Mouse (Mus musculus): ENCODE data around the gene Dync2li1. TPM values are rescaled to one million over a fixed set of nuclear protein-coding genes. Genes with fewer than 3 reads are reported as not detected.

Gene Dync2li1
- polyA plus RNA-seq, 1 experiment from 2014 or later = 56.9 TPM

GRCm38 (mm10) chr17:84637971-84638370 is 11.7 kb downstream of the Dync2li1 start:
- Histone ChIP-seq H3K4me2 (replicated peaks; ENCODE audit: low read depth, low read length) (no peak overlapping the region), H3K9ac (replicated peaks; ENCODE audit: low read length) (no peak overlapping the region), H3K27ac (ENCODE audit: low read length) (no peak overlapping the region), H3K4me1 (ENCODE audit: insufficient read depth, low read length) (no peaks in the 10 kb centered on the region), H3K36me3 (ENCODE audit: insufficient read depth, low read length) (0 out of 2 replicates have a peak, but pooled peaks cover 3% of the 10 kb centered on the region), H3K27me3 (ENCODE audit: insufficient read depth, low read length) (no peaks in the 10 kb centered on the region), H3K9me3 (ENCODE audit: low read length) (no peaks in the 10 kb centered on the region), H3K4me3 (ENCODE audit: low read length) (no peak overlapping the region)
- WGBS = 95% methylated on average over 6 of the region's 6 CpGs
- no peak for ATAC-seq (ENCODE audit: low FRiP score, low TSS enrichment)

- H3K9ac ChIP-seq (replicated peaks; ENCODE audit: low read length) = no peak overlapping the region
- no peaks in the 10 kb centered on the region for H3K36me3 ChIP-seq (ENCODE audit: insufficient read depth, low read length)
- no peaks in the 10 kb centered on the region for H3K27me3 ChIP-seq (ENCODE audit: insufficient read depth, low read length)
- H3K9me3 ChIP-seq (ENCODE audit: low read length) = no peaks in the 10 kb centered on the region
- 75% methylated on average over 10 of the region's 10 CpGs for WGBS
- peaks cover 5% of the 10 kb centered on the region; the same call in 1 of the 2 replicates for H3K4me1 ChIP-seq (ENCODE audit: insufficient read depth, low read length)
- H3K27ac ChIP-seq (ENCODE audit: low read length) = no peak overlapping the region
- no peak overlapping the region for H3K4me3 ChIP-seq (ENCODE audit: low read length)
- H3K4me2 ChIP-seq (replicated peaks; ENCODE audit: low read depth, low read length) = no peak overlapping the region
- no peak for ATAC-seq (ENCODE audit: low FRiP score, low TSS enrichment)
These were observed 13.6 kb downstream of the Dync2li1 start for GRCm38 (mm10) chr17:84639796-84640378.

DNA sequence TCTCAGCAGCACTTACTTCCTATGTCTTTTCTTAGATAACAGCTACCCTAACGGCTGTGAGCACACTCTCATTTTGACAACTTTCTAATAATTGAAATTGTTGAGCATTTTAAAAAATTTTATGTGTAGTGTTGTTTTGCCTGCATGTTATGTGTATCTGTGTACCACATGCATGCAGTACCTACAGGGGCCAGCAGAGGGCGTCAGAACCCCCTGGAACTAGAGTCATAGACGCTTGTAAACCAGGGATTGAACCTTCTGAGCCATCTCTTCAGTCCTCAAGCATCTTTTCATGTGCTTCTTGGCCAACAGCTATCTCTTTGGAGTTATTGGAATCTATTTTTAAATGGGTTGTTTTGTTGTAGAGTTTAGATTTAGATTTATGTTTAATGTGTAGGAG is 15.6 kb downstream of the Dync2li1 start:
- no peaks in the 10 kb centered on the region for H3K36me3 ChIP-seq (ENCODE audit: insufficient read depth, low read length)
- H3K4me1 ChIP-seq (ENCODE audit: insufficient read depth, low read length) = peaks cover 11% of the 10 kb centered on the region
- no peaks in the 10 kb centered on the region for H3K9me3 ChIP-seq (ENCODE audit: low read length)
- 39% methylated on average over 3 of the region's 3 CpGs for WGBS
- H3K9ac ChIP-seq (replicated peaks; ENCODE audit: low read length) = no peak overlapping the region
- H3K27ac ChIP-seq (ENCODE audit: low read length) = no peak overlapping the region
- no peaks in the 10 kb centered on the region for H3K27me3 ChIP-seq (ENCODE audit: insufficient read depth, low read length)
- no peak overlapping the region for H3K4me2 ChIP-seq (replicated peaks; ENCODE audit: low read depth, low read length)
- ATAC-seq (ENCODE audit: low FRiP score, low TSS enrichment) = no peak
- H3K4me3 ChIP-seq (ENCODE audit: low read length) = no peak overlapping the region

DNA sequence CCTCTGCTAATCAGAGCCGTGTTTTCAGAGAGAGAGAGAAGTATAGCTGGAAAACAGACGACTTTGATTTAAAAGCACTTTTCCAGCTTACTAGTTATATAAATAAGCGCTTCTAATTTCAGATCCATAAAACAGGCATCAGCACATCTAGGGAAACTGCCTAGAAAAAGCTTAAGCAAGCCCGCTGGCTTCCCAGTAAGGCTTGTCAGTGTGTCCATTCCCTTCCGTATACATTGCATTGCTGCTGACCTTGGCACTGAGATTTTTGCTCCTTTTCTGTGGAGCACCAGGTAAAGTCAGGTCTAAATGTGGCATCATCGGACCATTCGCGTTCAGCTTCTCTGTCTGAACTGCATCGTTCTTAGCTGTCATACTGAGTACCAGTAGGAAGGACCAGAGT is 16.0 kb downstream of the Dync2li1 start:
- Histone ChIP-seq H3K4me1 (ENCODE audit: insufficient read depth, low read length) (peaks cover 11% of the 10 kb centered on the region), H3K27me3 (ENCODE audit: insufficient read depth, low read length) (no peaks in the 10 kb centered on the region), H3K4me3 (ENCODE audit: low read length) (no peak overlapping the region), H3K9me3 (ENCODE audit: low read length) (no peaks in the 10 kb centered on the region), H3K36me3 (ENCODE audit: insufficient read depth, low read length) (no peaks in the 10 kb centered on the region), H3K4me2 (replicated peaks; ENCODE audit: low read depth, low read length) (no peak overlapping the region), H3K9ac (replicated peaks; ENCODE audit: low read length) (no peak overlapping the region), H3K27ac (ENCODE audit: low read length) (no peak overlapping the region)
- ATAC-seq (ENCODE audit: low FRiP score, low TSS enrichment) = no peak
- WGBS = 64% methylated on average over 9 of the region's 9 CpGs

- Histone ChIP-seq H3K4me2 (replicated peaks; ENCODE audit: low read depth, low read length) (no peak overlapping the region), H3K4me1 (ENCODE audit: insufficient read depth, low read length) (peaks cover 11% of the 10 kb centered on the region), H3K9ac (replicated peaks; ENCODE audit: low read length) (no peak overlapping the region), H3K27me3 (ENCODE audit: insufficient read depth, low read length) (no peaks in the 10 kb centered on the region), H3K9me3 (ENCODE audit: low read length) (no peaks in the 10 kb centered on the region), H3K27ac (ENCODE audit: low read length) (no peak overlapping the region), H3K36me3 (ENCODE audit: insufficient read depth, low read length) (no peaks in the 10 kb centered on the region), H3K4me3 (ENCODE audit: low read length) (no peak overlapping the region)
- 0 out of 2 replicates have a peak, but pooled peaks have one; percentile 44 for ATAC-seq (ENCODE audit: low FRiP score, low TSS enrichment)
- WGBS = 41% methylated on average over 16 of the region's 16 CpGs
These were observed 18.2 kb downstream of the Dync2li1 start for GRCm38 (mm10) chr17:84644292-84645050.

GRCm38 (mm10) chr17:84645119-84645518 is 18.8 kb downstream of the Dync2li1 start:
- Histone ChIP-seq H3K4me3 (ENCODE audit: low read length) (no peak overlapping the region), H3K9ac (replicated peaks; ENCODE audit: low read length) (no peak overlapping the region)

GRCm38 (mm10) chr17:84645894-84646293 is 19.6 kb downstream of the Dync2li1 start:
- Histone ChIP-seq H3K36me3 (ENCODE audit: insufficient read depth, low read length) (no peaks in the 10 kb centered on the region), H3K27me3 (ENCODE audit: insufficient read depth, low read length) (no peaks in the 10 kb centered on the region), H3K4me1 (ENCODE audit: insufficient read depth, low read length) (peaks cover 11% of the 10 kb centered on the region), H3K9me3 (ENCODE audit: low read length) (no peaks in the 10 kb centered on the region), H3K27ac (ENCODE audit: low read length) (no peak overlapping the region), H3K4me2 (replicated peaks; ENCODE audit: low read depth, low read length) (no peak overlapping the region), H3K4me3 (ENCODE audit: low read length) (no peak overlapping the region), H3K9ac (replicated peaks; ENCODE audit: low read length) (no peak overlapping the region)
- no peak for ATAC-seq (ENCODE audit: low FRiP score, low TSS enrichment)
- WGBS = 23% methylated on average over 3 of the region's 7 CpGs

More at GRCm38 (mm10) chr17:84645119-84645518, 18.8 kb downstream of the Dync2li1 start:
- Histone ChIP-seq H3K4me1 (ENCODE audit: insufficient read depth, low read length) (peaks cover 11% of the 10 kb centered on the region), H3K36me3 (ENCODE audit: insufficient read depth, low read length) (no peaks in the 10 kb centered on the region), H3K27ac (ENCODE audit: low read length) (no peak overlapping the region), H3K9me3 (ENCODE audit: low read length) (no peaks in the 10 kb centered on the region), H3K27me3 (ENCODE audit: insufficient read depth, low read length) (no peaks in the 10 kb centered on the region), H3K4me2 (replicated peaks; ENCODE audit: low read depth, low read length) (no peak overlapping the region)
- WGBS = 34% methylated on average over 9 of the region's 9 CpGs
- ATAC-seq (ENCODE audit: low FRiP score, low TSS enrichment) = no peak

- WGBS = 51% methylated on average over 2 of the region's 2 CpGs
- ATAC-seq (ENCODE audit: low FRiP score, low TSS enrichment) = no peak
- H3K9ac ChIP-seq (replicated peaks; ENCODE audit: low read length) = no peak overlapping the region
- no peak overlapping the region for H3K4me2 ChIP-seq (replicated peaks; ENCODE audit: low read depth, low read length)
- H3K4me1 ChIP-seq (ENCODE audit: insufficient read depth, low read length) = peaks cover 11% of the 10 kb centered on the region
- no peaks in the 10 kb centered on the region for H3K36me3 ChIP-seq (ENCODE audit: insufficient read depth, low read length)
- H3K27me3 ChIP-seq (ENCODE audit: insufficient read depth, low read length) = no peaks in the 10 kb centered on the region
- H3K9me3 ChIP-seq (ENCODE audit: low read length) = no peaks in the 10 kb centered on the region
- no peak overlapping the region for H3K4me3 ChIP-seq (ENCODE audit: low read length)
- H3K27ac ChIP-seq (ENCODE audit: low read length) = no peak overlapping the region
These were observed 20.2 kb downstream of the Dync2li1 start for GRCm38 (mm10) chr17:84646477-84646876.

GRCm38 (mm10) chr17:84647630-84648029 is 21.3 kb downstream of the Dync2li1 start:
- no peaks in the 10 kb centered on the region; the same call in 1 of the 2 replicates for H3K36me3 ChIP-seq (ENCODE audit: insufficient read depth, low read length)
- no peaks in the 10 kb centered on the region for H3K9me3 ChIP-seq (ENCODE audit: low read length)
- no peak for ATAC-seq (ENCODE audit: low FRiP score, low TSS enrichment)
- no peak overlapping the region for H3K9ac ChIP-seq (replicated peaks; ENCODE audit: low read length)
- peaks cover 11% of the 10 kb centered on the region for H3K4me1 ChIP-seq (ENCODE audit: insufficient read depth, low read length)
- H3K4me2 ChIP-seq (replicated peaks; ENCODE audit: low read depth, low read length) = no peak overlapping the region
- 92% methylated on average over 4 of the region's 4 CpGs for WGBS
- H3K27me3 ChIP-seq (ENCODE audit: insufficient read depth, low read length) = no peaks in the 10 kb centered on the region
- no peak overlapping the region for H3K27ac ChIP-seq (ENCODE audit: low read length)
- no peak overlapping the region for H3K4me3 ChIP-seq (ENCODE audit: low read length)
